Mouse (Mus musculus) midbrain, embryonic 13.5 days (tissue): ENCODE measurements around the gene Ccnyl1. TPM values are rescaled to one million over a fixed set of nuclear protein-coding genes. Genes with fewer than 3 reads are reported as not detected.

Source experiments
- ATAC-seq: fragments of 200-750 bp; cut with Nextera tagmentation; 2 replicates; pipeline ENCODE4 v1.8.0; 2017; ENCODE audit warnings: mild to moderate bottlenecking, moderate TSS enrichment, moderate library complexity
- H3K27ac ChIP-seq: fragments of 300-500 bp; sonication (generic); 2 replicates; pipeline ENCODE4 v1.5.1; 2015; ENCODE audit warnings: inconsistent platforms, mild to moderate bottlenecking, moderate library complexity
- H3K27me3 ChIP-seq: fragments of 300-500 bp; sonication (generic); 2 replicates; pipeline ENCODE4 v1.6.1; 2015; ENCODE audit warnings: mild to moderate bottlenecking, inconsistent platforms
- H3K36me3 ChIP-seq: fragments of 300-500 bp; sonication (generic); 2 replicates; pipeline ENCODE4 v1.6.1; 2015; ENCODE audit warnings: mild to moderate bottlenecking, inconsistent platforms
- H3K4me1 ChIP-seq: fragments of 300-500 bp; sonication (generic); replicated peaks from 2 replicates; pipeline ENCODE4 v1.6.1; 2015; ENCODE audit warnings: inconsistent platforms
- H3K4me2 ChIP-seq: fragments of 300-500 bp; sonication (generic); replicated peaks from 2 replicates; pipeline ENCODE4 v1.6.1; 2015; ENCODE audit warnings: moderate library complexity, mild to moderate bottlenecking, inconsistent platforms
- H3K4me3 ChIP-seq: fragments of 300-500 bp; sonication (generic); replicated peaks from 2 replicates; pipeline ENCODE4 v1.5.1; 2015; ENCODE audit warnings: mild to moderate bottlenecking, inconsistent platforms
- H3K9ac ChIP-seq: fragments of 300-500 bp; sonication (generic); replicated peaks from 2 replicates; pipeline ENCODE4 v1.6.1; 2015; ENCODE audit warnings: mild to moderate bottlenecking, inconsistent platforms
- H3K9me3 ChIP-seq: fragments of 300-500 bp; sonication (generic); 2 replicates; pipeline ENCODE4 v1.6.1; 2016; ENCODE audit warnings: mild to moderate bottlenecking, inconsistent platforms
- WGBS: fragments of 180-500 bp; shearing (Covaris S2); methylation state at CpG from one replicate; pipeline ENCODE4 v1.1.7; 2015; 5-methylcytosine and 5-hydroxymethylcytosine counted together
- polyA plus RNA-seq: library from polyadenylated mRNA; unstranded; fragments of >200 nt; fragmentation: Nextera tagmentation; extraction: Ambion mirVana; gene quantifications from 2 replicates; pipeline ENCODE4 v1.2.1, GENCODE M21; 2015

Gene Ccnyl1
- polyA plus RNA-seq, 1 experiment from 2014 or later: 6.0 TPM

DNA sequence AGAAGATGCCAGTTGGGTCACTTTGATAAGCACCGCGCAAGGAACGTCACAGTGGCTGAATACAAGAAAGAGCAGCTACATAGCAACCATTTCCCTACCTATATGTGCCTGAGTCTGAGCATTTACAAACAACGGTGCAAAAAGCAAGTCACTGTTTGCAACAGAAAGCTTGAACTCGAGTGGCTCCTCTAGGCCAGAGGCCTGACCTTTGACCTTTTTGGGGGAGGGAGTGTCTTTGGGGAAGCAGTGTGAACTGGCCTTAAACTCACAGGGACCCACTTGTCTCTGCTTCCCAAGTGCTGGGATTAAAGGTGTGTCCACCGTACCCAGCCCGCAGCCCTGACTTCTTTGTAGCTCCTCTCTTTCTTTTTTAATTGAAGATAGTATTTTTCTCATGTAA, 63.4 kb downstream of the Ccnyl1 start:
- Histone ChIP-seq H3K27me3 (no peaks in the 10 kb centered on the region), H3K9me3 (no peaks in the 10 kb centered on the region), H3K4me1 (no peaks in the 10 kb centered on the region), H3K36me3 (no peaks in the 10 kb centered on the region), H3K4me3 (no peak overlapping the region), H3K27ac (no peak overlapping the region), H3K4me2 (no peak overlapping the region), H3K9ac (no peak overlapping the region)
- no peak for ATAC-seq
- WGBS: 72% methylated on average over 7 of the region's 7 CpGs

DNA sequence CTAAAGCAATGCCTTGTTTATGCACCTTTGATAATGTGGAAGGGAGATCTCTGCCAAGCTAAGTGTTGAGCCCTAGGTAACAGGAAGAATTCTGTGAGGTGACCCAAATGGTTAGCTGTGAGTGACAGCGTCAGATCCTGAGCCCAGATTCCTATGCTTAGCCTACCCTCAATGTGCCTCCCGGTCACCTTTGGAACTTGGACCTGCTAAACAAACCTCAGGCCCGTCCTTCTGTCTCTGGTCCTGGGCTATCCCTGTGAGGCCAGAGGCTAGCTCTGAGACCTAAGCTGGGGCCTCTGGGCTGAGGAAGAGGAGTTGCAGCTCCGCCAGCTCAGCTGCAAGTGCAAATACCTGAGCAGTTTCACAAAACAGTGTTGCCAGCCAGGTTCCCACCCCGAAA, 64.4 kb downstream of the Ccnyl1 start:
- 92% methylated on average over 5 of the region's 5 CpGs for WGBS
- H3K36me3 ChIP-seq: no peaks in the 10 kb centered on the region
- H3K27me3 ChIP-seq: no peaks in the 10 kb centered on the region
- H3K27ac ChIP-seq: no peak overlapping the region
- H3K9me3 ChIP-seq: 0 out of 2 replicates have a peak, but pooled peaks cover 3% of the 10 kb centered on the region
- ATAC-seq: no peak
- no peaks in the 10 kb centered on the region for H3K4me1 ChIP-seq
- H3K4me2 ChIP-seq: no peak overlapping the region
- no peak overlapping the region for H3K4me3 ChIP-seq
- no peak overlapping the region for H3K9ac ChIP-seq

DNA sequence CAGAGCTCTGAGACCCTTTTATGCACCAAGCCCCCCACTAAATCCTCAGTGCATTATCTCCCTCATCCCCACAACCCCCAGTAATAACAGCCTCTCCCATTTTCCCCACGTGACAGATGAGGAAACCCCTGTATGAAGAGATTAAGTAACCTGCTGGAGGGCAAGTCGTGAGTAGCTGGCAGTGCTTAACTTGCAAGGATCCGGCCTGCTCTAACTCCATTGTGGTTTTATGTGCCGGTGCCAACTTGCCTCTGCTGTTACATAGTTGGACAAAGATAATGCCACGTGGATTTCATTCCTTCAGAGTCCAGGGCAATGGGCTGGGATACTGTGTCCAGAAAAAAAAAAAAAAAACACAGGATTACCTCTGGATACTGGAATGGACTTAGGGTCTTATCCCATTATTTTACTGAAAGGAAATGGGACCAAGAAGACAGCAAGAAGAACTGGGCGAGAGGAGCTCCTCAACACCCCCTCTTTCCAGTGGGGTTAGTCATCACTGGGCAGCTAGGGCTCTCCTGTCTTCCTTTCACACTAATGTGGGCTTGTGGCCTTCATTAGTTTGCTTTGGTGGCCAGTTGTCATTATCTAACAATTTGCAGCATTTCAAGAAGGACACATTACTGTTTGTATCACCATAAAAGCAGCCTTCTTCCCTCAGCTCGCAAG, 65.8 kb downstream of the Ccnyl1 start:
- Histone ChIP-seq H3K27ac (no peak overlapping the region), H3K4me2 (no peak overlapping the region), H3K9me3 (0 out of 2 replicates have a peak, but pooled peaks cover 3% of the 10 kb centered on the region), H3K4me1 (no peaks in the 10 kb centered on the region), H3K36me3 (no peaks in the 10 kb centered on the region), H3K4me3 (no peak overlapping the region), H3K9ac (no peak overlapping the region), H3K27me3 (no peaks in the 10 kb centered on the region)
- WGBS: 70% methylated on average over 7 of the region's 7 CpGs
- ATAC-seq: no peak

DNA sequence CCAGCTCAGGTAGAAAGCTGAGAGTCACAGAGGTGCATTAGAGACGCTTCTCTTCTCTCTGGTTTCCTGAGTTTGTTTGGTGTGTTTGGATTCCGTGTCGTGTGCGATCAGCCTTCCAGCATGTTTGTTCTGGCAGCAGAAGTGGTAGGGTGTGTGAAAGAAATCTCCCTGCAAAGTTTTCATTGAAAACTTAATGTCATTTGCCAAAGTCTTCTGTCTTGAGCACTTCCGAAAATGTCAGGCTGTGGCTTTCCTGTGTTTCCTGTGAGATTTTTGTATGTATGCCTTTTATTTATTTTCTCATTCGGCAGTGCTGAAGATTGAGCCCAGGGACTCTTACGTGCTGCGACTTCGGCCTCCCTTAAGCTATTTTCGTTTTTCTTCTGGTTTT, 66.4 kb downstream of the Ccnyl1 start:
- Histone ChIP-seq H3K9ac (no peak overlapping the region), H3K9me3 (0 out of 2 replicates have a peak, but pooled peaks cover 3% of the 10 kb centered on the region), H3K4me1 (no peaks in the 10 kb centered on the region), H3K27ac (no peak overlapping the region), H3K4me2 (no peak overlapping the region), H3K27me3 (no peaks in the 10 kb centered on the region), H3K4me3 (no peak overlapping the region), H3K36me3 (no peaks in the 10 kb centered on the region)
- 79% methylated on average over 10 of the region's 10 CpGs for WGBS
- ATAC-seq: no peak

DNA sequence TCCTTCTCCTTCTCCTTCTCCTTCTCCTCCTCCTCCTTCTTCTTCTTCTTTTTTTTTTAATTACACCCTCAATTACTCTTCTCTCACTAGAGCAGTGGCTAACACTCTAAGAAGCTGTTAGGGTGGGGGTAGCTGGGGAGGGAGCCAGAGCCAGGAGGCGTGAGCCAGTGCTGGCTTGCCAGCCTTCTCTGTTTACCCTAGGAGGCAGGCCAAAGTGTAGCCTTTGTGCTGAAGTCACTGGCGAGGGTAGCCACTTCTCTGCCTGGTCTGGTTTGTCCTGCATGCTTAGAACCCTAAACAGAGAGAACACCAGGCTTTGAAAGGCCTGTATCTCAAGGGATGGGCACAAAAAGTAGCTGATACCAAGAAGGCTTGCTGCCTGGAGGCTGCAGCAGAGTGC, 67.0 kb downstream of the Ccnyl1 start:
- ATAC-seq: no peak
- WGBS: 36% methylated on average over 2 of the region's 2 CpGs
- Histone ChIP-seq H3K4me2 (no peak overlapping the region), H3K27ac (no peak overlapping the region), H3K36me3 (no peaks in the 10 kb centered on the region), H3K4me1 (no peaks in the 10 kb centered on the region), H3K27me3 (no peaks in the 10 kb centered on the region), H3K4me3 (no peak overlapping the region), H3K9ac (no peak overlapping the region), H3K9me3 (0 out of 2 replicates have a peak, but pooled peaks cover 3% of the 10 kb centered on the region)

DNA sequence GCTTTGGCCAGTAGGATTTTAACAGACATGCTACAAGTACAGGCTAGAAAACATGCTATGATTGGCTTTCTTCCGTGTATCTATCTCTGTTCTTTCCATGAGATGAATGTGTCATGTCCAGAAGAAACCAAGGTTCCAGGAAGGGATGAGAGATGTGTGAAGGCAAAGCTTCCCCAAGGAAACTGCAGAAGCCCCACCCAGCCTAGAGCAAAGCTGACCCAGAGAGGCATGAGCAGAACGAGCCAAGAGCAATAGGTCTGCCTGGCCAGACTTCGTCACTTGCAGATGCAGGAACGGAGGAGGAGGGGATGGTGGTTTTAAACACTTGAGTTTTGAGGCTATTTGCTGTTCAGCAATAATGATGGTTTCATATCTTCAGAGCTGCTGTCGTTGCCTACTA, 67.5 kb downstream of the Ccnyl1 start:
- no peak for ATAC-seq
- Histone ChIP-seq H3K9ac (no peak overlapping the region), H3K27ac (no peak overlapping the region), H3K4me2 (no peak overlapping the region), H3K9me3 (0 out of 2 replicates have a peak, but pooled peaks cover 3% of the 10 kb centered on the region), H3K27me3 (no peaks in the 10 kb centered on the region), H3K36me3 (no peaks in the 10 kb centered on the region), H3K4me1 (no peaks in the 10 kb centered on the region), H3K4me3 (no peak overlapping the region)
- 85% methylated on average over 5 of the region's 5 CpGs for WGBS

DNA sequence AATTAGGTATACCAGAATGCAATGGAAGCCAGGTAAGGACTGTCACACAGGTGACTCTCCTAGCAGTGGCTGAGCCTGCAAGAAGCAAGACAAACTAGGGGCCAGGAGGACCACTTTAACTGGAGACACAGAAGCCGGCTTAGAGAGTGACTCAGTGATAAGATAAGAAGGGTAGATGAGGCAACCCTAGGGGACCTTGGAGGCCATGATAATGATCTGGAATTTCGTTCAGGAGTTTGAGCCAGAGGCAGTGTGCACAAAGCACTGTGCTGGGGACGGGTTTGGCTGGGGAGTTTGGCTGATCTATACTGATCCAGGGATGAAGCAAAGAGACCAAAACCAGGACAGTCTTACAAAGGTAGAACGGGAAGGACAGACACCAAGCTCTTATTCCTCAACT, 71.4 kb downstream of the Ccnyl1 start:
- no peak overlapping the region for H3K9ac ChIP-seq
- H3K4me2 ChIP-seq: no peak overlapping the region
- H3K9me3 ChIP-seq: 0 out of 2 replicates have a peak, but pooled peaks cover 3% of the 10 kb centered on the region
- no peaks in the 10 kb centered on the region for H3K36me3 ChIP-seq
- no peak overlapping the region for H3K27ac ChIP-seq
- no peak overlapping the region for H3K4me3 ChIP-seq
- no peaks in the 10 kb centered on the region for H3K4me1 ChIP-seq
- 74% methylated on average over 4 of the region's 4 CpGs for WGBS
- H3K27me3 ChIP-seq: no peaks in the 10 kb centered on the region
- no peak for ATAC-seq

DNA sequence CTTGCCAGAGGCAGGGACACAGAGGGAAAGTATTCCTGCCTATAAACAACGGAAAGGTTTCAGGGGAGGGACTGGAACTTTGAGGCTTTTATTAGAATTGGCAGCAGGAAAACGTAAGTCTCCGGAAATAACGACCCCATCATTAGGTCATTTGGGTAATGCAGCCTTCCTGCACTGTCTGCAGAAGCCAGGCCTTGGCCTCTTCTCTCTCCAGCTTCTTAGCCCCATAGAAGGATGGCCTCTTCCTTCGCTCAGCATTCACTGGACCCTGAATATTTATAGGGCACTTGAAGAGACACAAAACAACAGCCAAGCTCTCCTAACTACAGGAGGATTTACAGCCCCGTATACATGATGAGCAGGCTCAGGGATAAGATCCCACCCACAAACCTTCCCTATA, 79.9 kb downstream of the Ccnyl1 start:
- Histone ChIP-seq H3K9me3 (no peaks in the 10 kb centered on the region), H3K9ac (no peak overlapping the region), H3K4me3 (no peak overlapping the region), H3K4me1 (no peaks in the 10 kb centered on the region), H3K27me3 (0 out of 2 replicates have a peak, but pooled peaks cover 3% of the 10 kb centered on the region), H3K4me2 (no peak overlapping the region), H3K27ac (no peak overlapping the region), H3K36me3 (no peaks in the 10 kb centered on the region)
- WGBS: 73% methylated on average over 6 of the region's 6 CpGs
- no peak for ATAC-seq

DNA sequence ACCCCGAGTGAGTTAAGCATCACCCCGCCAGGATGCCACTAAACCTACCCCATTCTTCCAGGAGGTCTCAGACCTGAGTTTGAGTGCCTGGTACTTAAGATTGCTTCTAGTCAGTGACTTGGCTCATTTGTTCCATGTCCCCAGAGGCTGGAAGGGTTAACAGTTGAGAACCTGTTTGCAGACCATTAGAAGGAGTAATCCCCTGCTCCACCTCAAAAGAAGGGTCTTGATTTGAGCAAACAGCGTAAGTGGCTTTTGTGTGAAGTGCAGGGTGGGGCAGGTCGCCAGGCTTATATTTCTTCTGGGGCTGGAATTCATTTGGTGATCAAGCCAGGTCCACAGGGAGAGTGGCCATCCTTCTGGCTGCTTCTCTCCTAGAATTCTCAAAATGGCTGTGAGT, 83.0 kb downstream of the Ccnyl1 start:
- no peak overlapping the region for H3K27ac ChIP-seq
- no peaks in the 10 kb centered on the region for H3K4me1 ChIP-seq
- no peak overlapping the region for H3K4me2 ChIP-seq
- ATAC-seq: no peak
- H3K9me3 ChIP-seq: no peaks in the 10 kb centered on the region
- WGBS: 65% methylated on average over 4 of the region's 4 CpGs
- no peaks in the 10 kb centered on the region for H3K36me3 ChIP-seq
- H3K9ac ChIP-seq: no peak overlapping the region
- 0 out of 2 replicates have a peak, but pooled peaks cover 8% of the 10 kb centered on the region for H3K27me3 ChIP-seq
- no peak overlapping the region for H3K4me3 ChIP-seq

Other genes with a start within 250 kb of the Ccnyl1 start
- gene Creb1, start 157.8 kb upstream of the Ccnyl1 start, polyA plus RNA-seq: 44.4 and 48.8 TPM in 2 replicates
- 21.1 TPM in 2 replicates for gene Mettl21a, start 73.2 kb upstream of the Ccnyl1 start, polyA plus RNA-seq
- gene Fzd5, start 47.3 kb downstream of the Ccnyl1 start, polyA plus RNA-seq: 0.40 and 0.46 TPM in 2 replicates